Comparison of ENCODE assay signal across 45 mouse cellular contexts in genomic region chr3:98720740-98721139, GRCm38 (mm10). TPM values are rescaled to one million over a fixed set of nuclear protein-coding genes. Genes with fewer than 3 reads are reported as not detected.
"Had no signal": no experiment of that assay in that cellular context is flagged by ENCODE, and none has a peak within 500 bp of the region (broad histone marks: within the 10 kb centered on the region; RNA-seq: fewer than 3 reads in every experiment).

No protein-coding gene starts in this region.

- H3K9ac ChIP-seq: limb, embryonic 12.5 days; limb, embryonic 13.5 days; limb, embryonic 15.5 days; liver, embryonic 12.5 days; liver, embryonic 13.5 days; liver, embryonic 14.5 days; liver, embryonic 15.5 days; liver, postnatal 0 days; lung, embryonic 14.5 days; lung, embryonic 15.5 days; midbrain, embryonic 12.5 days; midbrain, embryonic 13.5 days; midbrain, embryonic 15.5 days; neural tube, embryonic 12.5 days had no signal

- H3K4me1 ChIP-seq: limb, embryonic 10.5 days; limb, embryonic 12.5 days; limb, embryonic 13.5 days; limb, embryonic 15.5 days; liver, embryonic 12.5 days; liver, embryonic 13.5 days; liver, embryonic 15.5 days; lung, embryonic 15.5 days; megakaryocyte, embryonic 14.5 days; midbrain, embryonic 10.5 days; midbrain, embryonic 12.5 days; midbrain, embryonic 13.5 days; midbrain, embryonic 15.5 days; neural tube, embryonic 12.5 days had no signal

- ATAC-seq: liver, embryonic 12.5 days; liver, postnatal 0 days; lung, postnatal 0 days; midbrain, embryonic 13.5 days; midbrain, embryonic 15.5 days; midbrain, embryonic 16.5 days had no signal

- H3K27ac ChIP-seq: limb, embryonic 10.5 days; limb, embryonic 12.5 days; limb, embryonic 13.5 days; limb, embryonic 15.5 days; liver, embryonic 12.5 days; liver, embryonic 13.5 days; liver, embryonic 14.5 days; liver, embryonic 15.5 days; lung, embryonic 15.5 days; macrophage; midbrain, embryonic 10.5 days; midbrain, embryonic 12.5 days; midbrain, embryonic 13.5 days; midbrain, embryonic 15.5 days; neural tube, embryonic 12.5 days had no signal

- H3K4me2 ChIP-seq: limb, embryonic 12.5 days; limb, embryonic 13.5 days; limb, embryonic 15.5 days; liver, embryonic 11.5 days; liver, embryonic 12.5 days; liver, embryonic 13.5 days; liver, embryonic 15.5 days; lung, embryonic 14.5 days; lung, embryonic 15.5 days; midbrain, embryonic 11.5 days; midbrain, embryonic 12.5 days; midbrain, embryonic 13.5 days; midbrain, embryonic 15.5 days; neural tube, embryonic 12.5 days had no signal

- H3K9me3 ChIP-seq: limb, embryonic 10.5 days; limb, embryonic 12.5 days; limb, embryonic 13.5 days; limb, embryonic 15.5 days; liver, embryonic 12.5 days; liver, embryonic 13.5 days; liver, embryonic 15.5 days; lung, embryonic 15.5 days; midbrain, embryonic 10.5 days; midbrain, embryonic 12.5 days; midbrain, embryonic 13.5 days; midbrain, embryonic 15.5 days; neural tube, embryonic 12.5 days had no signal

- H3K36me3 ChIP-seq: limb, embryonic 10.5 days; limb, embryonic 12.5 days; limb, embryonic 13.5 days; limb, embryonic 15.5 days; liver, embryonic 12.5 days; liver, embryonic 13.5 days; liver, embryonic 15.5 days; lung, embryonic 15.5 days; midbrain, embryonic 10.5 days; midbrain, embryonic 12.5 days; midbrain, embryonic 13.5 days; midbrain, embryonic 15.5 days; neural tube, embryonic 12.5 days had no signal

- DNase-seq: left cerebral cortex, postnatal 4 days; liver, embryonic 13.5 days; liver, postnatal 0 days; lung, adult 18-20 months; lung, adult 2 months; lung, embryonic 14.5 days; lung, postnatal 10 days; lung, postnatal 14 days; lung, postnatal 36 days; lung, postnatal 4 days; midbrain, embryonic 14.5 days had no signal

- H3K27me3 ChIP-seq: limb, embryonic 12.5 days; limb, embryonic 13.5 days; limb, embryonic 15.5 days; liver, embryonic 12.5 days; liver, embryonic 13.5 days; liver, embryonic 15.5 days; lung, embryonic 15.5 days; megakaryocyte, embryonic 14.5 days; midbrain, embryonic 12.5 days; midbrain, embryonic 13.5 days; midbrain, embryonic 15.5 days; neural tube, embryonic 12.5 days had no signal

- H3K4me3 ChIP-seq: limb, embryonic 10.5 days; limb, embryonic 12.5 days; limb, embryonic 13.5 days; limb, embryonic 15.5 days; liver, embryonic 12.5 days; liver, embryonic 13.5 days; liver, embryonic 15.5 days; lung, embryonic 15.5 days; megakaryocyte, embryonic 14.5 days; midbrain, embryonic 10.5 days; midbrain, embryonic 12.5 days; midbrain, embryonic 13.5 days; midbrain, embryonic 15.5 days; myocyte; neural tube, embryonic 12.5 days had no signal

RNA-seq across cellular contexts. Expression of gene Hsd3b2, which starts 3.6 kb away (rescaled TPM):
- total RNA-seq: left cerebral cortex, adult 8-10 months; left cerebral cortex, postnatal 14 days; megakaryocyte progenitor cell, adult 5-6 weeks; megakaryocyte, adult 5-6 weeks; megakaryocyte-erythroid progenitor cell, adult 5-6 weeks; midbrain, postnatal 0 days; monocyte, adult 5-6 weeks had no signal
- polyA plus RNA-seq: limb, embryonic 10.5 days; limb, embryonic 12.5 days; limb, embryonic 13.5 days; limb, embryonic 14.5 days; limb, embryonic 15.5 days; liver, embryonic 11.5 days; liver, embryonic 12.5 days; liver, embryonic 13.5 days; lung, adult 2 months; lung, embryonic 14.5 days; lung, embryonic 16.5 days; lung, postnatal 0 days; macrophage; midbrain, embryonic 10.5 days; midbrain, embryonic 11.5 days; midbrain, embryonic 12.5 days; midbrain, embryonic 13.5 days; midbrain, embryonic 14.5 days; midbrain, embryonic 16.5 days; midbrain, postnatal 0 days; myocyte; neural tube, embryonic 11.5 days; neural tube, embryonic 12.5 days had no signal

RNA-seq across cellular contexts. Expression of gene Hsd3b3, which starts 42.2 kb away (rescaled TPM):
- total RNA-seq: left cerebral cortex, adult 8-10 months; left cerebral cortex, postnatal 10 days; left cerebral cortex, postnatal 14 days; left cerebral cortex, postnatal 25 days; left cerebral cortex, postnatal 36 days; left cerebral cortex, postnatal 4 days; megakaryocyte progenitor cell, adult 5-6 weeks; megakaryocyte, adult 5-6 weeks; megakaryocyte-erythroid progenitor cell, adult 5-6 weeks; midbrain, postnatal 0 days; monocyte, adult 5-6 weeks had no signal
- polyA plus RNA-seq: limb, embryonic 10.5 days; limb, embryonic 11.5 days; limb, embryonic 12.5 days; limb, embryonic 13.5 days; limb, embryonic 15.5 days; liver, embryonic 11.5 days; lung, embryonic 14.5 days; lung, embryonic 15.5 days; lung, embryonic 16.5 days; lung, postnatal 0 days; macrophage; myocyte; neural tube, embryonic 11.5 days had no signal
